Mouse (Mus musculus): Measurements from ENCODE around the gene Dkkl1. TPM values are rescaled to one million over a fixed set of nuclear protein-coding genes. Genes with fewer than 3 reads are reported as not detected.

Gene Dkkl1
- polyA plus RNA-seq, 1 experiment from 2014 or later, result 10.5 TPM

DNA sequence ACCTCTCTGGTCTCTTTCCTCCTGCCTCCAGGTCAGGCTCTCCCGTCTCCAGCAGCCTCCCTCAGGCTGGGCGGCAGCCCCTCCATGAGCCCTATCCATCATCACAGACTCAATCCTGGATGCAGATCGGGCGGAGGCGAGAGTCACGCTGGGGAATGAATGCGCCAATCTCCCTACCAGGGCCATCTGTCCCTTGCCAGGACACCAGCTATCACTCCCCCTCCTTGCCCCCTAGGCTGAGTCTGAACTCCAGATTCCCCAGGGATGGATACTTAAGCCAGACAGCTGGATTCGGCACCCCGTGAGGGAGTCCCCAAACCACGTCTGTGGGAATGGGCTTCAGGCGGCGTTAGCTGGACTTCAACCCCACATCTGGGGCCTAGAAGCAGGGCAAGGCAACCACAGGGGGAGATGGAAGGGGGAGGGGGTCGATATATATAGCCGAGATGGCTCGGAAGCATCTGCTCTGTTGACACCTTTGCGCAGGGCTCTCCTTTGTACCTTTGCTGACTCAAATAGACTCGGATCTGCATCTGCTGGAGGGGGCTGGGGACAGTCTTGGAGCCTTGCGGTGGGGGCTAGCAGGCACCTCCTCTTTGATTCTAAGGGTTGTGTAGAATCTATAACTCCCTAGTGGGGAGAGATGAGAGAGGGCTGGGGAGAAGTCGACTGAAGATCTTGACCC lies 44.0 kb downstream of the Dkkl1 start:
- ATAC-seq, result no peak
- H3K9ac ChIP-seq (ENCODE audit: low read depth, low read length), result peak overlapping the region; percentile 14; the same call in 1 of the 2 replicates
- no peaks in the 10 kb centered on the region for H3K9me3 ChIP-seq (replicated peaks; ENCODE audit: control insufficient read depth, low read length, poor library complexity, severe bottlenecking)
- peaks cover 64% of the 10 kb centered on the region for H3K27me3 ChIP-seq (ENCODE audit: control insufficient read depth, insufficient read depth, low read depth, low read length)
- peaks cover 17% of the 10 kb centered on the region for H3K4me1 ChIP-seq (ENCODE audit: control insufficient read depth, insufficient read depth, low read length)
- H3K27ac ChIP-seq (ENCODE audit: low read length), result no peak overlapping the region
- 2% methylated on average over 19 of the region's 19 CpGs for WGBS
- H3K4me2 ChIP-seq (ENCODE audit: low read length), result peak overlapping the region; percentile 22; the same call in 1 of the 2 replicates
- H3K36me3 ChIP-seq (ENCODE audit: control insufficient read depth, insufficient read depth, low read length), result no peaks in the 10 kb centered on the region
- H3K4me3 ChIP-seq (ENCODE audit: low read depth, low read length), result no peak overlapping the region

- no peak for ATAC-seq
- no peak overlapping the region for H3K4me2 ChIP-seq (ENCODE audit: low read length)
- no peaks in the 10 kb centered on the region for H3K9me3 ChIP-seq (replicated peaks; ENCODE audit: control insufficient read depth, low read length, poor library complexity, severe bottlenecking)
- H3K36me3 ChIP-seq (ENCODE audit: control insufficient read depth, insufficient read depth, low read length), result no peaks in the 10 kb centered on the region
- H3K4me3 ChIP-seq (ENCODE audit: low read depth, low read length), result no peak overlapping the region
- WGBS, result 22% methylated on average over 9 of the region's 10 CpGs
- H3K27me3 ChIP-seq (ENCODE audit: control insufficient read depth, insufficient read depth, low read depth, low read length), result peaks cover 64% of the 10 kb centered on the region
- peaks cover 20% of the 10 kb centered on the region for H3K4me1 ChIP-seq (ENCODE audit: control insufficient read depth, insufficient read depth, low read length)
- no peak overlapping the region for H3K9ac ChIP-seq (ENCODE audit: low read depth, low read length)
- no peak overlapping the region for H3K27ac ChIP-seq (ENCODE audit: low read length)
Observed at GRCm38 (mm10) chr7:45166950-45167401, 45.0 kb downstream of the Dkkl1 start.

- Histone ChIP-seq H3K9ac (ENCODE audit: low read depth, low read length) (no peak overlapping the region), H3K27me3 (ENCODE audit: control insufficient read depth, insufficient read depth, low read depth, low read length) (peaks cover 64% of the 10 kb centered on the region)
Observed at GRCm38 (mm10) chr7:45165701-45166100, 46.2 kb downstream of the Dkkl1 start.

GRCm38 (mm10) chr7:45164833-45165232 lies 47.1 kb downstream of the Dkkl1 start:
- H3K27ac ChIP-seq (ENCODE audit: low read length), result no peak overlapping the region
- no peak overlapping the region for H3K4me2 ChIP-seq (ENCODE audit: low read length)
- peaks cover 62% of the 10 kb centered on the region for H3K27me3 ChIP-seq (ENCODE audit: control insufficient read depth, insufficient read depth, low read depth, low read length)
- no peak overlapping the region for H3K9ac ChIP-seq (ENCODE audit: low read depth, low read length)
- H3K4me1 ChIP-seq (ENCODE audit: control insufficient read depth, insufficient read depth, low read length), result peaks cover 20% of the 10 kb centered on the region
- 68% methylated on average over 5 of the region's 5 CpGs for WGBS
- H3K4me3 ChIP-seq (ENCODE audit: low read depth, low read length), result no peak overlapping the region
- no peaks in the 10 kb centered on the region for H3K9me3 ChIP-seq (replicated peaks; ENCODE audit: control insufficient read depth, low read length, poor library complexity, severe bottlenecking)
- ATAC-seq, result no peak
- peaks cover 5% of the 10 kb centered on the region; the same call in 1 of the 2 replicates for H3K36me3 ChIP-seq (ENCODE audit: control insufficient read depth, insufficient read depth, low read length)

More at GRCm38 (mm10) chr7:45165701-45166100, 46.2 kb downstream of the Dkkl1 start:
- H3K4me3 ChIP-seq (ENCODE audit: low read depth, low read length), result no peak overlapping the region
- 41% methylated on average over 11 of the region's 11 CpGs for WGBS
- ATAC-seq, result no peak
- H3K4me2 ChIP-seq (ENCODE audit: low read length), result no peak overlapping the region
- no peaks in the 10 kb centered on the region; the same call in 1 of the 2 replicates for H3K36me3 ChIP-seq (ENCODE audit: control insufficient read depth, insufficient read depth, low read length)
- peaks cover 20% of the 10 kb centered on the region for H3K4me1 ChIP-seq (ENCODE audit: control insufficient read depth, insufficient read depth, low read length)
- H3K27ac ChIP-seq (ENCODE audit: low read length), result no peak overlapping the region
- H3K9me3 ChIP-seq (replicated peaks; ENCODE audit: control insufficient read depth, low read length, poor library complexity, severe bottlenecking), result no peaks in the 10 kb centered on the region

GRCm38 (mm10) chr7:45163735-45164490 lies 48.0 kb downstream of the Dkkl1 start, which contains the start of gene Slc17a7:
Gene Slc17a7 (plus strand): TSS chr7:45163949.
- 1% methylated on average over 39 of the region's 41 CpGs for WGBS
- H3K27me3 ChIP-seq (ENCODE audit: control insufficient read depth, insufficient read depth, low read depth, low read length), result peaks cover 54% of the 10 kb centered on the region
- no peak within 1 kb of the TSS for H3K27ac ChIP-seq (ENCODE audit: low read length)
- H3K4me2 ChIP-seq (ENCODE audit: low read length), result peak within 1 kb of the TSS; percentile 57
- H3K4me3 ChIP-seq (ENCODE audit: low read depth, low read length), result peak within 1 kb of the TSS; percentile 36
- peak within 1 kb of the TSS; percentile 44; the same call in 1 of the 2 replicates for H3K9ac ChIP-seq (ENCODE audit: low read depth, low read length)
- H3K9me3 ChIP-seq (replicated peaks; ENCODE audit: control insufficient read depth, low read length, poor library complexity, severe bottlenecking), result no peaks in the 10 kb centered on the region
- H3K36me3 ChIP-seq (ENCODE audit: control insufficient read depth, insufficient read depth, low read length), result peaks cover 6% of the 10 kb centered on the region; the same call in 1 of the 2 replicates
- no peak for ATAC-seq
- peaks cover 20% of the 10 kb centered on the region for H3K4me1 ChIP-seq (ENCODE audit: control insufficient read depth, insufficient read depth, low read length)

DNA sequence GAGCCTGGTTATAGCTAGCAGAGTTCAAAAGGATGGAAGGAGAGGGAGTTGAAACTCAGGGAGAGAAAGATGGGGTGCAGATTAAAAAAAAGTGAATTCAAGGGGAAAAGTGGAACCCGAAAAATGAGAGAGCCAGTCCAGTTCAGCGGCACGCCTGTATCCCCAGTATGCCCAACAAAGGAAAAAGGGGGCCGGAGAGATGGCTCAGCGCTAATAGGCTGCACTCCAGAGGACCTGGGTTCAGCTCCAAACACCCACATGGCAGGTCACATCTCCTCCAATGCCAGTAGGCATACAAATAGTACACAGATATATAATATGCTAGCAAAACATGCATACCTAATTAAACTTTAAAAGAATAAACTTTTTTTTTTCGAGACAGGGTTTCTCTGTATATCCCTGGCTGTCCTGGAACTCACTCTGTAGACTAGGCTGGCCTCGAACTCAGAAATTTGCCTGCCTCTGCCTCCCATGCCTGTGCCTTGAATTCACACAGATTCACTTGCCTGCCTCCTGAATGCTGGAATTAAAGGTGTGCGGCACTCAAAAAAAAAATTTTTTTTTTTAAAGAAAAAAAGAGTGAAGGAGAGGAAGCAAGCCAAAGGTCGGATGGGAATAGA lies 48.8 kb downstream of the Dkkl1 start:
- Histone ChIP-seq H3K27ac (ENCODE audit: low read length) (no peak overlapping the region), H3K4me3 (ENCODE audit: low read depth, low read length) (no peak overlapping the region), H3K9me3 (replicated peaks; ENCODE audit: control insufficient read depth, low read length, poor library complexity, severe bottlenecking) (no peaks in the 10 kb centered on the region), H3K4me2 (ENCODE audit: low read length) (no peak overlapping the region; the same call in 1 of the 2 replicates), H3K4me1 (ENCODE audit: control insufficient read depth, insufficient read depth, low read length) (peaks cover 14% of the 10 kb centered on the region), H3K9ac (ENCODE audit: low read depth, low read length) (no peak overlapping the region), H3K27me3 (ENCODE audit: control insufficient read depth, insufficient read depth, low read depth, low read length) (peaks cover 46% of the 10 kb centered on the region), H3K36me3 (ENCODE audit: control insufficient read depth, insufficient read depth, low read length) (peaks cover 11% of the 10 kb centered on the region; the same call in 1 of the 2 replicates)
- no peak for ATAC-seq
- 67% methylated on average over 9 of the region's 9 CpGs for WGBS

DNA sequence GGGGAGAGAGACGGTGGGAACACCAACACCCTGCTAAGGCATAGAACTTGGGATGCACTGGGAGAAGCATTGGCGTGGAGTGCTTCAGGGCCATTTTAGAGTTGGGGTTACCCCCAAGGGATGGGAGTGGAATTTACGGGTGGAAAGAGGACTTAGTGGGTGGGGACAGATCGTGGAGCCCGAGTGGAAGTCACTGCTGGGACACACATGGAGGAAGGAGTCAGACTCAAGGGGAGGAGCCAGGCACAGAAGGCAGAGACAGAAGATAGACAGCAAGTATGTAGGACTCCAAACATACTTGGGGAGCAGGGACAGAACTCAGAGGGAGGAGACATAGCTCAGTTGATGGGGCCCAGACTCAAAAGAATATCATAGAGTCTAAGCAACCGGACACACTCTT lies 49.4 kb downstream of the Dkkl1 start:
- Histone ChIP-seq H3K27ac (ENCODE audit: low read length) (peak overlapping the region; percentile 39), H3K4me1 (ENCODE audit: control insufficient read depth, insufficient read depth, low read length) (peaks cover 8% of the 10 kb centered on the region), H3K27me3 (ENCODE audit: control insufficient read depth, insufficient read depth, low read depth, low read length) (peaks cover 41% of the 10 kb centered on the region), H3K36me3 (ENCODE audit: control insufficient read depth, insufficient read depth, low read length) (peaks cover 11% of the 10 kb centered on the region), H3K9ac (ENCODE audit: low read depth, low read length) (peak overlapping the region; percentile 56), H3K9me3 (replicated peaks; ENCODE audit: control insufficient read depth, low read length, poor library complexity, severe bottlenecking) (no peaks in the 10 kb centered on the region), H3K4me2 (ENCODE audit: low read length) (peak overlapping the region; percentile 86), H3K4me3 (ENCODE audit: low read depth, low read length) (peak overlapping the region; percentile 44)
- peak; percentile 13; the same call in 1 of the 2 replicates for ATAC-seq
- 23% methylated on average over 6 of the region's 6 CpGs for WGBS

GRCm38 (mm10) chr7:45161612-45162473 lies 50.1 kb downstream of the Dkkl1 start:
- peaks cover 8% of the 10 kb centered on the region for H3K4me1 ChIP-seq (ENCODE audit: control insufficient read depth, insufficient read depth, low read length)
- peak overlapping the region; percentile 56 for H3K9ac ChIP-seq (ENCODE audit: low read depth, low read length)
- peak; percentile 94 for ATAC-seq
- no peaks in the 10 kb centered on the region for H3K9me3 ChIP-seq (replicated peaks; ENCODE audit: control insufficient read depth, low read length, poor library complexity, severe bottlenecking)
- H3K27ac ChIP-seq (ENCODE audit: low read length), result peak overlapping the region; percentile 42
- H3K27me3 ChIP-seq (ENCODE audit: control insufficient read depth, insufficient read depth, low read depth, low read length), result peaks cover 38% of the 10 kb centered on the region
- peaks cover 13% of the 10 kb centered on the region for H3K36me3 ChIP-seq (ENCODE audit: control insufficient read depth, insufficient read depth, low read length)
- WGBS, result 4% methylated on average over 32 of the region's 35 CpGs
- H3K4me2 ChIP-seq (ENCODE audit: low read length), result peak overlapping the region; percentile 86
- peak overlapping the region; percentile 44 for H3K4me3 ChIP-seq (ENCODE audit: low read depth, low read length)

Data from midbrain, embryonic 16.5 days (tissue).